Mouse (Mus musculus) spleen, adult 2 months (tissue): ENCODE results near the gene 6430531B16Rik. TPM values are rescaled to one million over a fixed set of nuclear protein-coding genes. Genes with fewer than 3 reads are reported as not detected.

Experiments used
- DNase-seq, 2 experiments: peaks; one replicate each; pipeline versions ENCODE4 v3.0.0 to v3.0.0-alpha.2; 2012 to 2021; ENCODE audit warnings: low spot score in 2 of 2, low read depth in 1 of 2
- H3K27ac ChIP-seq: fragments of 200-500 bp; 2 replicates; pipeline ENCODE4 v1.5.1; 2012; ENCODE audit warnings: low read length, inconsistent platforms; ENCODE audit not compliant: insufficient read depth
- H3K27me3 ChIP-seq: fragments of 200-500 bp; 2 replicates; pipeline ENCODE4 v1.6.1; 2012; ENCODE audit warnings: mild to moderate bottlenecking, moderate library complexity, low read length, inconsistent platforms; ENCODE audit not compliant: control insufficient read depth, insufficient read depth
- H3K36me3 ChIP-seq: fragments of 200-500 bp; 2 replicates; pipeline ENCODE4 v1.6.1; 2012; ENCODE audit warnings: mild to moderate bottlenecking, low read length, inconsistent platforms; ENCODE audit not compliant: control insufficient read depth, insufficient read depth
- H3K4me1 ChIP-seq: fragments of 200-500 bp; 2 replicates; pipeline ENCODE4 v1.6.1; 2011; ENCODE audit warnings: inconsistent platforms; ENCODE audit not compliant: control insufficient read depth, insufficient read depth, insufficient read length
- H3K4me3 ChIP-seq: fragments of 200-500 bp; 2 replicates; pipeline ENCODE4 v1.5.1; 2011; ENCODE audit warnings: mild to moderate bottlenecking, inconsistent platforms; ENCODE audit not compliant: insufficient read depth, insufficient read length; ENCODE audit errors: extremely low read depth
- CTCF ChIP-seq: fragments of 200-500 bp; IDR thresholded peaks from 2 replicates; pipeline ENCODE4 v1.5.1; 2011; ENCODE audit warnings: mild to moderate bottlenecking, inconsistent platforms; ENCODE audit not compliant: insufficient read depth, insufficient read length, insufficient replicate concordance; ENCODE audit errors: extremely low read depth
- POLR2A ChIP-seq: fragments of 200-500 bp; IDR thresholded peaks from 2 replicates; pipeline ENCODE4 v1.6.1; 2011; ENCODE audit warnings: low read depth, low read length, inconsistent platforms
- WGBS: fragments of 180-500 bp; shearing (Covaris S2); methylation state at CpG from one replicate; pipeline ENCODE4 v1.1.7; 2018; 5-methylcytosine and 5-hydroxymethylcytosine counted together
- polyA plus RNA-seq: library from polyadenylated mRNA; depleted of rRNA; stranded (reverse); fragments of >200 nt; gene quantifications from 2 replicates; pipeline ENCODE4 v1.2.3, GENCODE M21; 2012

6430531B16Rik gene
- polyA plus RNA-seq, 1 experiment, result 0.22 TPM

DNA sequence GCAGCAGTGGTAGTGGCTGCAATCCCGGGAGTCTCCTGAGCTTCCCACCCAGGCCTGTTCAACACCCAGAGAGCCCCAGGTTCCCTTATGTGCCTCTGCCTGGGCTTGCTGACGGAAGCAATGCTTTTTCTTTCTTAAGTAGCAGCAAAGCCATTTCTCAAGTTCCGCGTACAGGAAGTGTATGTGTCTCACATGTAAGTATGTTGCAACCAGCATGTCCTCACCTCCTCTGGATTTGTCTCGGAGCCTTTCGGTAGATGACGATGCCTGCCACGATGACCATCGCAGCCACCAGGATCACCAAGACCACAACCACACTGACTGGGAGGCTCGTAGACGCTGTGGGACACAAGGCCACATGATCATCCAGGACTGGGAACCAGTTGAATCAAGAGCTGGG lies 6.0 kb upstream of the 6430531B16Rik start:
- no peak for DNase-seq
- H3K27ac ChIP-seq, result no peak overlapping the region
- no peaks in the 10 kb centered on the region for H3K36me3 ChIP-seq
- TF ChIP-seq POLR2A, result no peak
- H3K4me3 ChIP-seq, result no peak overlapping the region
- no peaks in the 10 kb centered on the region for H3K27me3 ChIP-seq
- 85% methylated on average over 11 of the region's 11 CpGs for WGBS
- H3K4me1 ChIP-seq, result no peaks in the 10 kb centered on the region

DNA sequence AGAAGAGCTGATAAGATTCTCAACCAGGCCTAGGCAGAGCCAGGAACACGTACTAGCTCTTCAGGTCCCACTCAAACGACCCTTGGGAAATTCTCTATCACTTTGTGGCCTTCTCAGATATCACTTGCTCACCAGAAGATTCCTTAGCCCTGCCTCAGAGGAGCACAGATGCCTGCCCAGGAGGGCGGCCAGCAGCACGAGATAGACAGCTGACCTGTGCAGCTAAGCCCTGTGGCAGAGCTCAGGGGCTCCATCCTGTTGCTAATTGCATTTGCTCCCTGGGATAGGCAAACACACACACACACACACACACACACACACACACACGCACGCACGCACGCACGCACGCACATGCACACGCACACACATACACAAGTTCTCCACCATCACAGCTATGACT lies 3.5 kb upstream of the 6430531B16Rik start:
- TF ChIP-seq POLR2A, result no peak
- H3K27ac ChIP-seq, result no peak overlapping the region
- 88% methylated on average over 11 of the region's 11 CpGs for WGBS

GRCm38 (mm10) chr7:139980778-139981177 lies 2.2 kb upstream of the 6430531B16Rik start:
- DNase-seq, result no peak
- Histone ChIP-seq H3K27ac (no peak overlapping the region), H3K27me3 (no peaks in the 10 kb centered on the region), H3K36me3 (no peaks in the 10 kb centered on the region), H3K4me1 (peaks cover 3% of the 10 kb centered on the region; the same call in 1 of the 2 replicates), H3K4me3 (no peak overlapping the region)
- 36% methylated on average over 3 of the region's 3 CpGs for WGBS
- TF ChIP-seq POLR2A (no peak), CTCF (no peak)

More for the DNA sequence above, 3.5 kb upstream of the 6430531B16Rik start:
- H3K36me3 ChIP-seq, result no peaks in the 10 kb centered on the region
- no peaks in the 10 kb centered on the region for H3K27me3 ChIP-seq
- H3K4me3 ChIP-seq, result no peak overlapping the region
- H3K4me1 ChIP-seq, result peaks cover 3% of the 10 kb centered on the region; the same call in 1 of the 2 replicates
- no peak for DNase-seq

GRCm38 (mm10) chr7:139979011-139979719 lies 610 bp upstream of the 6430531B16Rik start:
- no peak overlapping the region for H3K27ac ChIP-seq
- no peaks in the 10 kb centered on the region for H3K36me3 ChIP-seq
- 41% methylated on average over 13 of the region's 13 CpGs for WGBS
- H3K4me1 ChIP-seq, result peaks cover 9% of the 10 kb centered on the region; the same call in 1 of the 2 replicates
- DNase-seq, result no peak
- H3K4me3 ChIP-seq, result no peak overlapping the region
- TF ChIP-seq CTCF (no peak), POLR2A (no peak)
- H3K27me3 ChIP-seq, result no peaks in the 10 kb centered on the region

GRCm38 (mm10) chr7:139975471-139975870 lies 3.1 kb downstream of the 6430531B16Rik start:
- Histone ChIP-seq H3K4me1 (peaks cover 21% of the 10 kb centered on the region; the same call in 1 of the 2 replicates), H3K27me3 (no peaks in the 10 kb centered on the region), H3K4me3 (no peak overlapping the region), H3K27ac (no peak overlapping the region), H3K36me3 (no peaks in the 10 kb centered on the region)
- DNase-seq, result no peak
- TF ChIP-seq CTCF (no peak), POLR2A (no peak)
- 86% methylated on average over 5 of the region's 5 CpGs for WGBS

- DNase-seq, result peak in 1 of 2 experiments; percentile 29
- H3K4me3 ChIP-seq, result no peak overlapping the region
- no peaks in the 10 kb centered on the region for H3K36me3 ChIP-seq
- WGBS, result 6% methylated on average over 10 of the region's 10 CpGs
- TF ChIP-seq POLR2A (no peak), CTCF (no peak)
- no peaks in the 10 kb centered on the region for H3K27me3 ChIP-seq
- H3K4me1 ChIP-seq, result peaks cover 28% of the 10 kb centered on the region; the same call in 1 of the 2 replicates
- peak overlapping the region; percentile 67 for H3K27ac ChIP-seq
These were observed 4.2 kb downstream of the 6430531B16Rik start for GRCm38 (mm10) chr7:139974307-139974706.

DNA sequence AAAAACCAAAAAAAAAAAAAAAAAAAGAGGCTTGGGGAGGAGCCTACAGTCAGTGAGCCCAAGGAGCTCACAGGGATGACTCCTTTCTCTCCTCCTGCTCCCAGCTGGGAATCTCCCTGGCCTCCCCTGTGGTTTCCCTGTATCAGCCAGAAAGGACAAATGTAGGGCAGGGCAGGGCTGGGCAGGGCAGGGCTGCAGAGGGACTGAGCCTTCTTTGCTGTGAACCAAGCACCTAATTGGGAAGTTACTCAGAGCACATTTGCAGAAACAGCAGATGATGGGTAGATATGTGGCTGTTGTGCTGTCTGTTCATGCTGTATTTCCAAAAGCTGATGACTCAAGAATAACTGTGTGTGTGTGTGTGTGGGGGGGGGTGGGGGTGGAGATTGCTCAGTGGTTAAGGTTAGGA lies 5.6 kb downstream of the 6430531B16Rik start:
- Histone ChIP-seq H3K27me3 (no peaks in the 10 kb centered on the region), H3K36me3 (no peaks in the 10 kb centered on the region), H3K4me1 (peaks cover 29% of the 10 kb centered on the region; the same call in 1 of the 2 replicates), H3K4me3 (no peak overlapping the region), H3K27ac (no peak overlapping the region)
- TF ChIP-seq CTCF (no peak), POLR2A (no peak)
- DNase-seq, result no peak
